Mouse (Mus musculus): ENCODE measurements around the gene Fos. TPM values are rescaled to one million over a fixed set of nuclear protein-coding genes. Genes with fewer than 3 reads are reported as not detected.

Fos gene
- polyA plus RNA-seq, 1 experiment = 22.4 TPM

DNA sequence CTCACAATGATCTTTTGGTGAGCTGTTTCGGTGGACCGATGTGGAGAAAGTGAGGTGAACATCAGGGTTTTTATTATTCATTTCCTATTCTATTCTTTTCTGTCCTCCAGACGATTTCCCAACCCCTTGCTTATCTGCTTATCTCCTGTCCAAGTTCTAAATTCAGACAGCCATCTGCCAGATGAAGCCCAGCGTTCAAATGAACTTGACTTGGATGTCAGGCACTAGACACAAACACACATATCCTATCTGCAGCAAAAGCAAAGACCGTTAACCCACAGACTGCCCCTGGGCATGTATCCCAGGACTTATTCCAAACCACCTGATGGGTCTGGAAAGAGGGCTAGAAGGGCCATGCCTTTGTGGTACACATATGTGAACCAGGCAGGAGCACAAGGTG, 9.3 kb upstream of the Fos start:
- no peak overlapping the region for H3K4me3 ChIP-seq (replicated peaks; ENCODE audit: insufficient read depth, low read depth, low read length)
- TF ChIP-seq POLR2A (IDR thresholded peaks at IDR 0.05; ENCODE audit: borderline replicate concordance, insufficient read depth, low read length) (no peak), CTCF (IDR thresholded peaks at IDR 0.05; ENCODE audit: borderline replicate concordance, insufficient read depth, low read depth, low read length) (no peak)
- no peak for DNase-seq
- H3K27ac ChIP-seq (ENCODE audit: insufficient read depth, low read length) = no peak overlapping the region
- no peaks in the 10 kb centered on the region for H3K4me1 ChIP-seq (ENCODE audit: control insufficient read depth, insufficient read depth, low read length)
- H3K27me3 ChIP-seq (ENCODE audit: control insufficient read depth, insufficient read depth, low read length) = no peaks in the 10 kb centered on the region
- whole genome bisulfite sequencing = 48% methylated on average over 5 of the region's 5 CpGs

DNA sequence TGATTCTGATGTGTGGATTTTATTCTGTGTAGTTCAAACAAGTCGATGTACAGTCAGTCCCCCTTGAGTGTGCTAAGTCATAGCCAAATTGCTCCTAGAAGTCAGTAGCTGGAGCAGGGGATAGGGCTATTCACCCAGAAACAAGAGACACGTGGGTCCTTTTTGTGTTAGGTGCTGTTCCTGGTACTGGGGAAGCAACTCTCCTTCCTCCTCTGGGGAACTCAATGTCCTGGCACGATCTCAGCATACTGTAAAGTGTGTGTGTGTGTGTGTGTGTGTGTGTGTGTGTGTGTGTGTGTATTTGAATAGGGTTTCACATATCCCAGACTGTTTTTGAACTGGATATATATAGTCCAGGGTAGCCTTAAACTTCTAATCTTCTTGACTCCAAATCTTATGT, 8.8 kb upstream of the Fos start:
- DNase-seq = no peak
- Histone ChIP-seq H3K27ac (ENCODE audit: insufficient read depth, low read length) (no peak overlapping the region), H3K4me3 (replicated peaks; ENCODE audit: insufficient read depth, low read depth, low read length) (no peak overlapping the region), H3K4me1 (ENCODE audit: control insufficient read depth, insufficient read depth, low read length) (no peaks in the 10 kb centered on the region), H3K27me3 (ENCODE audit: control insufficient read depth, insufficient read depth, low read length) (no peaks in the 10 kb centered on the region)
- TF ChIP-seq CTCF (IDR thresholded peaks at IDR 0.05; ENCODE audit: borderline replicate concordance, insufficient read depth, low read depth, low read length) (no peak), POLR2A (IDR thresholded peaks at IDR 0.05; ENCODE audit: borderline replicate concordance, insufficient read depth, low read length) (no peak)
- 65% methylated on average over 3 of the region's 3 CpGs for WGBS

DNA sequence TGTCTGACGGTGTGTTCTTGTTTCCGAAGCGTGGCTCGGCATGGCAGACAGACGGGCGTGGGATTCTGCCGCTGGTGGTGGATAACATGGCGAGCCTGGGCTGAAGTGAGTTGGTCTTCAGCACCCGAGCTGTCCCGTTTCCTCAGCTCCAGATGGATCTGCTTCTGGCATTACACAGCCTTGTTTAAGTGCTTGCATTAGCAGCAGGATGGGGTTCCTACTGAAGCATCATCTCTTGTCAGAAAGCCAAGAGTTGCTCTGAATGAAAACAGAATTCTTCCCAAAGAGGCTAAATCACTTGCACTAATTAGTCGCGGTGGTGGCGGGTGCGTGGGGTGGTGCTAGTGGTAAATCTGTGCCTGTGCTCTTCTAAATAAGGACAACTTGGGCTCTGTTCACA, 5.8 kb upstream of the Fos start:
- 54% methylated on average over 14 of the region's 14 CpGs for WGBS
- no peak for TF ChIP-seq CTCF (IDR thresholded peaks at IDR 0.05; ENCODE audit: borderline replicate concordance, insufficient read depth, low read depth, low read length)
- no peak for TF ChIP-seq POLR2A (IDR thresholded peaks at IDR 0.05; ENCODE audit: borderline replicate concordance, insufficient read depth, low read length)
- Histone ChIP-seq H3K4me1 (ENCODE audit: control insufficient read depth, insufficient read depth, low read length) (no peaks in the 10 kb centered on the region), H3K27ac (ENCODE audit: insufficient read depth, low read length) (no peak overlapping the region), H3K4me3 (replicated peaks; ENCODE audit: insufficient read depth, low read depth, low read length) (no peak overlapping the region), H3K27me3 (ENCODE audit: control insufficient read depth, insufficient read depth, low read length) (no peaks in the 10 kb centered on the region)
- no peak for DNase-seq

DNA sequence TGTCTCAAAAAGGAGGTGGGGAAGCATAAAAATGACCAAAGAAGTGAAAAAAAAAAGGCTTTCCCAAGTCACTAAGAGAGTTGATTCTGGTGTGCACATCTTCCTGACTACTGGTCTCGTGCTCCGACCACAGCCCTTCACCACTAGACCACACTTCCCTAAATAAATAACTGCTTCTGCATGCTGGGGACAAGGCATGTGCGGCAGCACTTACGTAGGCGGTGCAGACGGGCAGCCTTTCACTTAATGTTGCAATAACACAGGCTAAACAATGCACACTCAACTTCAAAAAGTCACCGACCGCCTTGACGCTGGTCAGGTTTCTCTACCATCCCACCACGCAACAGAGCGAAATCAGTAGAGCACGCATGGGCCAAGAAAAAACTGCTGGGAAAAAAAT, 5.0 kb upstream of the Fos start:
- no peak for DNase-seq
- WGBS = 94% methylated on average over 12 of the region's 12 CpGs

DNA sequence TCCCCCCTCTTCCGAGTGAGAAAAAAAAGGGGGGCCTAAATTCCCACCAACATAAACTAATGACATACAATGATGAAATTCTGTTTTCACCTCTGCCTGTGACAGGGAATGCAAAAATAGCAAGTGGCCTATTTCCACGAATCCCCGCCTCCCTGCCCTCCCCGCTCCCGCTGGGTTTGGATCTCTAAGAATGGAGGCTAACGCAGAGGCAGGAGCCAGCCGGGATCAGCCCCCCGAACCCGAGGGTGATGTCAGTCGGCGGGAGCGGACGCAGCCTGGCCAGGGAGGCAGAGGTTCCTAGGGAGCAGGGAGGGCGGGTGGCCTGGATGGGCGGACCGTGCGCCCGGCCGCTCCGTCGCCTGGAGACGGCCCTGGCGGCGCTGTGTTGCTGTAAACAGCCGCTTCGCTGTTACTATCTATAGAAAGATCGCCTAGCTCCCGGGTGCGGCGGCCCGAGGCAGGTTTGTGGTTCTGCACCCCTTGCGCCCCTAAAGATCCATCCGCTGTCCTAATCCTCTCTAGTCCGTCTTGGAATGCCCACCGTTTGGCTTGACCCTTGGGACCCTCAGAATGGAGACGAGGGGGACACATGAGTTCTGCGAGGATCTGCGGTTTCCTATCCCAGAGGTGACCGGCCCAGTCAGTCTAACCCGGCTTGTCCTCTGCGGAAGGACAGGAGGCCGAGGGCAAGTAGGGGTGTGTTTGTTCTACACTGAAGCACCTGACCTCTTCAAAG, 1.6 kb upstream of the Fos start:
- H3K4me1 ChIP-seq (ENCODE audit: control insufficient read depth, insufficient read depth, low read length) = peaks cover 7% of the 10 kb centered on the region; the same call in 1 of the 2 replicates
- peak overlapping the region; percentile 58 for H3K27ac ChIP-seq (ENCODE audit: insufficient read depth, low read length)
- under 1% methylated on average over 42 of the region's 42 CpGs for WGBS
- no peak for TF ChIP-seq CTCF (IDR thresholded peaks at IDR 0.05; ENCODE audit: borderline replicate concordance, insufficient read depth, low read depth, low read length)
- TF ChIP-seq POLR2A (IDR thresholded peaks at IDR 0.05; ENCODE audit: borderline replicate concordance, insufficient read depth, low read length) = no peak; the same call in 1 of the 2 replicates
- DNase-seq = peak; percentile 87 to 88
- no peaks in the 10 kb centered on the region for H3K27me3 ChIP-seq (ENCODE audit: control insufficient read depth, insufficient read depth, low read length)
- peak overlapping the region; percentile 79 for H3K4me3 ChIP-seq (replicated peaks; ENCODE audit: insufficient read depth, low read depth, low read length)

More for the DNA sequence above, 5.0 kb upstream of the Fos start:
- TF ChIP-seq POLR2A (IDR thresholded peaks at IDR 0.05; ENCODE audit: borderline replicate concordance, insufficient read depth, low read length) = no peak
- TF ChIP-seq CTCF (IDR thresholded peaks at IDR 0.05; ENCODE audit: borderline replicate concordance, insufficient read depth, low read depth, low read length) = no peak
- Histone ChIP-seq H3K4me3 (replicated peaks; ENCODE audit: insufficient read depth, low read depth, low read length) (no peak overlapping the region), H3K27me3 (ENCODE audit: control insufficient read depth, insufficient read depth, low read length) (no peaks in the 10 kb centered on the region), H3K4me1 (ENCODE audit: control insufficient read depth, insufficient read depth, low read length) (no peaks in the 10 kb centered on the region), H3K27ac (ENCODE audit: insufficient read depth, low read length) (no peak overlapping the region)

DNA sequence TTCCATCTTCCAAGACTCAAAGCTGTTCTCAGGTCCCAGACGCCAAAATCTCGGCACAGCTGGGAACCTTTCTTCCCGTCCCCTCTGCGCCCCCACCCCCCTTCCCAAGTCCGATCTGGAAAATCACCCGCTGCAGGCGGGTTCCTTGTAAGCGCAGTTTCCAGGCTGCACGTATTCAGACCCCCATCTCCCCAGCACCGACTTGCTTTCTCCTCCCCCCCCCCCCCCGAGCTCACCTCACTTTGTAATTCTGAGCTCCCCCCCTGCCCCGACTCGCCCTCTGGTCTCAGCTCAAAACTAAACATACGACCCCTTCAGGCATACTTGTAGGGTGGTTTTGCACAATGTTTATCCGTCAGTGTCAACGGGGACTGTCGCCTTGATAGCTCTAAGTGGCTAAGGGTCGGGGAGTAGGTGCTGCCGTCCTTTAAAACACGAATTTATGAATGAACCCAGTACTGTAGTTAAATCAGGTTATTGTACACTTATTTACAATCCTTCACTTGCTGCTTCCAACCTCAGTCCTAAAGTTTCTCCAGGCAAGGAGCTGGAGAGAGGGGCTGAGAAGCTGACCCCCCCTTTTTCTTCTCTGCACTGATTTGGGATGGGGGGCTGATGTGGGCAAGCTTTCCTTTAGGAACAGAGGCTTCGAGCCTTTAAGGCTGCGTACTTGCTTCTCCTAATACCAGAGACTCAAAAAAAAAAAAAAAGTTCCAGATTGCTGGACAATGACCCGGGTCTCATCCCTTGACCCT, 857 bp upstream of the Fos start:
- H3K4me1 ChIP-seq (ENCODE audit: control insufficient read depth, insufficient read depth, low read length) = peaks cover 7% of the 10 kb centered on the region; the same call in 1 of the 2 replicates
- peak overlapping the region; percentile 79 for H3K4me3 ChIP-seq (replicated peaks; ENCODE audit: insufficient read depth, low read depth, low read length)
- WGBS = under 1% methylated on average over 21 of the region's 23 CpGs
- no peaks in the 10 kb centered on the region for H3K27me3 ChIP-seq (ENCODE audit: control insufficient read depth, insufficient read depth, low read length)
- H3K27ac ChIP-seq (ENCODE audit: insufficient read depth, low read length) = peak overlapping the region; percentile 62
- peak; percentile 29 to 44 for DNase-seq
- TF ChIP-seq POLR2A (IDR thresholded peaks at IDR 0.05; ENCODE audit: borderline replicate concordance, insufficient read depth, low read length) (no peak), CTCF (IDR thresholded peaks at IDR 0.05; ENCODE audit: borderline replicate concordance, insufficient read depth, low read depth, low read length) (no peak)

DNA sequence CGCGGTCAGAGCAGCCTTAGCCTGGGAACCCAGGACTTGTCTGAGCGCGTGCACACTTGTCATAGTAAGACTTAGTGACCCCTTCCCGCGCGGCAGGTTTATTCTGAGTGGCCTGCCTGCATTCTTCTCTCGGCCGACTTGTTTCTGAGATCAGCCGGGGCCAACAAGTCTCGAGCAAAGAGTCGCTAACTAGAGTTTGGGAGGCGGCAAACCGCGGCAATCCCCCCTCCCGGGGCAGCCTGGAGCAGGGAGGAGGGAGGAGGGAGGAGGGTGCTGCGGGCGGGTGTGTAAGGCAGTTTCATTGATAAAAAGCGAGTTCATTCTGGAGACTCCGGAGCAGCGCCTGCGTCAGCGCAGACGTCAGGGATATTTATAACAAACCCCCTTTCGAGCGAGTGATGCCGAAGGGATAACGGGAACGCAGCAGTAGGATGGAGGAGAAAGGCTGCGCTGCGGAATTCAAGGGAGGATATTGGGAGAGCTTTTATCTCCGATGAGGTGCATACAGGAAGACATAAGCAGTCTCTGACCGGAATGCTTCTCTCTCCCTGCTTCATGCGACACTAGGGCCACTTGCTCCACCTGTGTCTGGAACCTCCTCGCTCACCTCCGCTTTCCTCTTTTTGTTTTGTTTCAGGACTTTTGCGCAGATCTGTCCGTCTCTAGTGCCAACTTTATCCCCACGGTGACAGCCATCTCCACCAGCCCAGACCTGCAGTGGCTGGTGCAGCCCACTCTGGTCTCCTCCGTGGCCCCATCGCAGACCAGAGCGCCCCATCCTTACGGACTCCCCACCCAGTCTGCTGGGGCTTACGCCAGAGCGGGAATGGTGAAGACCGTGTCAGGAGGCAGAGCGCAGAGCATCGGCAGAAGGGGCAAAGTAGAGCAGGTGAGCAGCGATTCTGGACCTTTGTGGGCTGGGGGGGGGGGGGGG, 875 bp downstream of the Fos start:
- under 1% methylated on average over 49 of the region's 49 CpGs for WGBS
- peak overlapping the region; percentile 79 for H3K4me3 ChIP-seq (replicated peaks; ENCODE audit: insufficient read depth, low read depth, low read length)
- TF ChIP-seq CTCF (IDR thresholded peaks at IDR 0.05; ENCODE audit: borderline replicate concordance, insufficient read depth, low read depth, low read length) (no peak), POLR2A (IDR thresholded peaks at IDR 0.05; ENCODE audit: borderline replicate concordance, insufficient read depth, low read length) (peak; percentile 10; the same call in 1 of the 2 replicates)
- H3K27ac ChIP-seq (ENCODE audit: insufficient read depth, low read length) = peak overlapping the region; percentile 95
- peaks cover 7% of the 10 kb centered on the region; the same call in 1 of the 2 replicates for H3K4me1 ChIP-seq (ENCODE audit: control insufficient read depth, insufficient read depth, low read length)
- peak; percentile 86 to 91 for DNase-seq
- H3K27me3 ChIP-seq (ENCODE audit: control insufficient read depth, insufficient read depth, low read length) = no peaks in the 10 kb centered on the region

All from cerebellum, adult 2 months (tissue).